Mouse (Mus musculus): Measurements from ENCODE around the gene Parp4. TPM values are rescaled to one million over a fixed set of nuclear protein-coding genes. Genes with fewer than 3 reads are reported as not detected.

Gene Parp4
- total RNA-seq (2021), result 1 to 10 TPM; 2.2 to 2.3 TPM

GRCm38 (mm10) chr14:56575416-56575815 lies at the start of gene Parp4, which contains the start of gene Cenpj:
Gene Parp4, plus strand, starts transcription at chr14:56575619.
Gene Cenpj, minus strand, starts transcription at chr14:56575425.
- peak; percentile 47 for DNase-seq
- intact Hi-C loops (cut with DNase I), result no loop called here

GRCm38 (mm10) chr14:56530788-56531187 lies 44.6 kb upstream of the Parp4 start:
- no peak for DNase-seq
- intact Hi-C loops (cut with DNase I), result no loop called here

GRCm38 (mm10) chr14:56544946-56545345 lies 30.5 kb upstream of the Parp4 start:
- no peak for DNase-seq
- intact Hi-C loops (cut with DNase I), result no loop called here

GRCm38 (mm10) chr14:56545491-56545890 lies 29.9 kb upstream of the Parp4 start:
- intact Hi-C loops (cut with DNase I), result no loop called here
- no peak for DNase-seq

- intact Hi-C loops (cut with DNase I), result no loop called here
- no peak for DNase-seq
Measured at GRCm38 (mm10) chr14:56550960-56551359, 24.5 kb upstream of the Parp4 start.

GRCm38 (mm10) chr14:56552924-56553323 lies 22.5 kb upstream of the Parp4 start:
- no peak for DNase-seq

GRCm38 (mm10) chr14:56553331-56553730 lies 22.1 kb upstream of the Parp4 start:
- DNase-seq, result no peak
- intact Hi-C loops (cut with DNase I), result no loop called here

More at GRCm38 (mm10) chr14:56552924-56553323, 22.5 kb upstream of the Parp4 start:
- intact Hi-C loops (cut with DNase I), result no loop called here

GRCm38 (mm10) chr14:56554716-56555115 lies 20.7 kb upstream of the Parp4 start:
- intact Hi-C loops (cut with DNase I), result no loop called here
- no peak for DNase-seq

- intact Hi-C loops (cut with DNase I), result no loop called here
- no peak for DNase-seq
Measured at GRCm38 (mm10) chr14:56559134-56559533, 16.3 kb upstream of the Parp4 start.

- DNase-seq, result no peak
- intact Hi-C loops (cut with DNase I), result no loop called here
Measured at GRCm38 (mm10) chr14:56567476-56567875, 7.9 kb upstream of the Parp4 start.

GRCm38 (mm10) chr14:56569041-56569440 lies 6.4 kb upstream of the Parp4 start:
- intact Hi-C loops (cut with DNase I), result no loop called here
- DNase-seq, result no peak

GRCm38 (mm10) chr14:56571310-56572093 lies 3.9 kb upstream of the Parp4 start:
- intact Hi-C loops (cut with DNase I), result loop anchor here (5.0 kb wide), 1 partner anchor 96 kb away; the partner anchor contains the start of gene Mphosph8
- DNase-seq, result peak; percentile 97

- no peak for DNase-seq
- intact Hi-C loops (cut with DNase I), result loop anchor here (5.0 kb wide), 1 partner anchor 95 kb away; the partner anchor contains the start of gene Mphosph8
Measured at GRCm38 (mm10) chr14:56572546-56572945, 2.9 kb upstream of the Parp4 start.

- no peak for DNase-seq
- intact Hi-C loops (cut with DNase I), result no loop called here
Measured at GRCm38 (mm10) chr14:56575969-56576901, 816 bp downstream of the Parp4 start.

- no peak for DNase-seq
- intact Hi-C loops (cut with DNase I), result no loop called here
Measured at GRCm38 (mm10) chr14:56579011-56579410, 3.6 kb downstream of the Parp4 start.

- intact Hi-C loops (cut with DNase I), result no loop called here
- DNase-seq, result no peak
Measured at GRCm38 (mm10) chr14:56581117-56581516, 5.7 kb downstream of the Parp4 start.

- DNase-seq, result no peak
Measured at GRCm38 (mm10) chr14:56582294-56582693, 6.9 kb downstream of the Parp4 start.

GRCm38 (mm10) chr14:56592191-56592590 lies 16.8 kb downstream of the Parp4 start:
- intact Hi-C loops (cut with DNase I), result no loop called here
- DNase-seq, result no peak

More at GRCm38 (mm10) chr14:56582294-56582693, 6.9 kb downstream of the Parp4 start:
- intact Hi-C loops (cut with DNase I), result no loop called here

- intact Hi-C loops (cut with DNase I), result no loop called here
- DNase-seq, result no peak
Measured at GRCm38 (mm10) chr14:56594811-56595210, 19.4 kb downstream of the Parp4 start.

- peak; percentile 60 for DNase-seq
- intact Hi-C loops (cut with DNase I), result no loop called here
Measured at GRCm38 (mm10) chr14:56598759-56599158, 23.3 kb downstream of the Parp4 start.

GRCm38 (mm10) chr14:56602069-56602468 lies 26.6 kb downstream of the Parp4 start:
- DNase-seq, result no peak

More at GRCm38 (mm10) chr14:56602069-56602468, 26.6 kb downstream of the Parp4 start:
- intact Hi-C loops (cut with DNase I), result no loop called here
